Mouse (Mus musculus): ENCODE results near the gene Ufsp1.

- TF ChIP-seq CTCF (conservative IDR thresholded peaks at IDR 0.05; ENCODE audit: low read length) (no peak), NANOG (IDR thresholded peaks at IDR 0.05; ENCODE audit: borderline replicate concordance, low read length) (no peak)
These were observed 26.1 kb upstream of the Ufsp1 start for GRCm38 (mm10) chr5:137268131-137268910.
